ENCODE assay signal across 12 mouse cellular contexts in genomic region chr5:35770891-35771663, GRCm38 (mm10). TPM values are rescaled to one million over a fixed set of nuclear protein-coding genes. Genes with fewer than 3 reads are reported as not detected.
A peak's percentile ranks its signal among the peaks of the same experiment; 100 is the strongest.
DNase-seq lines count a peak whose midpoint lies in the region; ATAC-seq and TF ChIP-seq lines count a peak whose summit lies in the region.
"Had no signal": no experiment of that assay in that cellular context is flagged by ENCODE, and none has a peak within 500 bp of the region (broad histone marks: within the 10 kb centered on the region; RNA-seq: fewer than 3 reads in every experiment).

No protein-coding gene starts in this region.

- H3K36me3 ChIP-seq in intestine, embryonic 14.5 days (ENCODE audit: control insufficient read depth, insufficient read depth, low read length), result no peaks in the 10 kb centered on the region
- no peaks in the 10 kb centered on the region for H3K36me3 ChIP-seq in kidney, adult 2 months (ENCODE audit: control insufficient read depth, insufficient read depth, low read length)
- H3K36me3 ChIP-seq in limb, embryonic 10.5 days, result no peaks in the 10 kb centered on the region
- H3K36me3 ChIP-seq: embryonic facial prominence, embryonic 15.5 days; hindbrain, embryonic 15.5 days; midbrain, embryonic 13.5 days had no signal

- no peak overlapping the region for H3K4me3 ChIP-seq in intestine, embryonic 14.5 days (ENCODE audit: low read depth, low read length)
- H3K4me3 ChIP-seq in kidney, adult 2 months (ENCODE audit: insufficient read depth, low read depth, low read length), result no peak overlapping the region
- no peak overlapping the region for H3K4me3 ChIP-seq in limb, embryonic 10.5 days
- H3K4me3 ChIP-seq: embryonic facial prominence, embryonic 15.5 days; hindbrain, embryonic 15.5 days; midbrain, embryonic 13.5 days had no signal

- H3K27ac ChIP-seq in intestine, embryonic 14.5 days (ENCODE audit: low read depth), result no peak overlapping the region
- H3K27ac ChIP-seq in kidney, adult 2 months (ENCODE audit: insufficient read depth, low read depth, low read length), result no peak overlapping the region
- H3K27ac ChIP-seq in limb, embryonic 10.5 days, result no peak overlapping the region
- H3K27ac ChIP-seq: embryonic facial prominence, embryonic 15.5 days; hindbrain, embryonic 15.5 days; midbrain, embryonic 13.5 days had no signal

- H3K4me2 ChIP-seq in intestine, embryonic 14.5 days (ENCODE audit: low read length), result no peak overlapping the region
- H3K4me2 ChIP-seq: embryonic facial prominence, embryonic 15.5 days; hindbrain, embryonic 15.5 days; midbrain, embryonic 13.5 days had no signal

- H3K9me3 ChIP-seq in intestine, embryonic 14.5 days (ENCODE audit: control insufficient read depth, low read length), result no peaks in the 10 kb centered on the region
- no peaks in the 10 kb centered on the region for H3K9me3 ChIP-seq in limb, embryonic 10.5 days (replicated peaks)
- H3K9me3 ChIP-seq: embryonic facial prominence, embryonic 15.5 days; hindbrain, embryonic 15.5 days; midbrain, embryonic 13.5 days had no signal

- DNase-seq in cerebellum, postnatal 10 days, result peak; percentile 49 to 57
- DNase-seq in cerebellum, adult 11 months, result no peak
- DNase-seq in CD4-positive helper T cell, adult 2 months (ENCODE audit: low read depth, low spot score), result peak; percentile 29
- peak; percentile 64 for DNase-seq in gastrocnemius, postnatal 10 days
- no peak for DNase-seq in intestine, embryonic 14.5 days (ENCODE audit: low spot score)
- no peak for DNase-seq in kidney, adult 18-20 months
- DNase-seq in kidney, adult 2 months, result no peak
- no peak for DNase-seq in limb, embryonic 10.5 days (ENCODE audit: low spot score)
- DNase-seq: spleen, adult 18-20 months had no signal

- no peak overlapping the region for H3K9ac ChIP-seq in intestine, embryonic 14.5 days (ENCODE audit: low read length)
- H3K9ac ChIP-seq: embryonic facial prominence, embryonic 15.5 days; hindbrain, embryonic 15.5 days; midbrain, embryonic 13.5 days had no signal

- no peaks in the 10 kb centered on the region; the same call in 1 of the 2 replicates for H3K4me1 ChIP-seq in intestine, embryonic 14.5 days (replicated peaks; ENCODE audit: control insufficient read depth, insufficient read depth, low read length)
- no peaks in the 10 kb centered on the region for H3K4me1 ChIP-seq in kidney, adult 2 months (ENCODE audit: control insufficient read depth, insufficient read depth, low read length)
- peaks cover 46% of the 10 kb centered on the region for H3K4me1 ChIP-seq in limb, embryonic 10.5 days

- H3K27me3 ChIP-seq in intestine, embryonic 14.5 days (replicated peaks; ENCODE audit: control insufficient read depth, insufficient read depth, low read length), result no peaks in the 10 kb centered on the region
- no peaks in the 10 kb centered on the region for H3K27me3 ChIP-seq in kidney, adult 2 months (replicated peaks; ENCODE audit: control insufficient read depth, insufficient read depth, low read length)
- H3K27me3 ChIP-seq in limb, embryonic 10.5 days (ENCODE audit: low read depth, poor library complexity, severe bottlenecking), result no peaks in the 10 kb centered on the region
- H3K27me3 ChIP-seq: embryonic facial prominence, embryonic 15.5 days; hindbrain, embryonic 15.5 days; midbrain, embryonic 13.5 days had no signal

- WGBS in intestine, embryonic 14.5 days, result 49% methylated on average over 14 of the region's 14 CpGs
- 40% methylated on average over 14 of the region's 14 CpGs for WGBS in kidney, adult 2 months
- WGBS in limb, embryonic 10.5 days, result 78% methylated on average over 14 of the region's 14 CpGs

- TF ChIP-seq POLR2A in kidney, adult 2 months (IDR thresholded peaks at IDR 0.05; ENCODE audit: low read depth, low read length), result no peak

- no peak for TF ChIP-seq CTCF in kidney, adult 2 months (conservative IDR thresholded peaks at IDR 0.05; ENCODE audit: insufficient read depth, insufficient read length, low read depth, low read length)

- peak; percentile 78; the same call in 1 of the 2 replicates for ATAC-seq in intestine, embryonic 14.5 days (replicated peaks; ENCODE audit: low FRiP score, low TSS enrichment, low read depth)
- ATAC-seq: midbrain, embryonic 13.5 days had no signal

RNA-seq across cellular contexts. Expression of gene Ablim2, which starts 13.4 kb away (rescaled TPM):
- 10 to 100 TPM; 51.3 to 68.7 TPM for total RNA-seq in gastrocnemius, postnatal 10 days (2021)
- polyA plus RNA-seq in intestine, embryonic 14.5 days (2014; fragmentation: Nextera tagmentation; extraction: Ambion mirVana), result 3.1 and 4.4 TPM in 2 replicates
- 5.8 and 7.5 TPM in 2 replicates for polyA plus RNA-seq in kidney, adult 2 months (2012; rRNA removed)
- polyA plus RNA-seq in limb, embryonic 10.5 days (2016; fragmentation: Nextera tagmentation; extraction: Ambion mirVana), result 0.74 and 0.92 TPM in 2 replicates

RNA-seq across cellular contexts. Expression of gene Sh3tc1, which starts 31.3 kb away (rescaled TPM):
- 1 to 10 TPM; 3.7 to 5.2 TPM for total RNA-seq in gastrocnemius, postnatal 10 days (2021)
- polyA plus RNA-seq in intestine, embryonic 14.5 days (2014; fragmentation: Nextera tagmentation; extraction: Ambion mirVana), result 7.9 and 10.1 TPM in 2 replicates
- polyA plus RNA-seq in kidney, adult 2 months (2012; rRNA removed), result 35.1 and 40.1 TPM in 2 replicates
- 4.9 and 6.6 TPM in 2 replicates for polyA plus RNA-seq in limb, embryonic 10.5 days (2016; fragmentation: Nextera tagmentation; extraction: Ambion mirVana)

Comparison
In these comparisons a context has a peak if more than half of its experiments do, and no peak if none do; other contexts are left out.
1. DNase-seq: peak in cerebellum, postnatal 10 days (2 of 2), CD4-positive helper T cell, adult 2 months (single experiment) and gastrocnemius, postnatal 10 days (single experiment); none in cerebellum, adult 11 months (single experiment), intestine, embryonic 14.5 days (single experiment), kidney, adult 18-20 months (single experiment), kidney, adult 2 months (single experiment) and limb, embryonic 10.5 days (single experiment).